Comparison of ENCODE assay signal across 9 mouse cellular contexts in genomic region chr6:13836967-13837570, GRCm38 (mm10). TPM values are rescaled to one million over a fixed set of nuclear protein-coding genes. Genes with fewer than 3 reads are reported as not detected.
DNase-seq lines count a peak whose midpoint lies in the region; ATAC-seq and TF ChIP-seq lines count a peak whose summit lies in the region.
"Had no signal": no experiment of that assay in that cellular context is flagged by ENCODE, and none has a peak within 500 bp of the region (broad histone marks: within the 10 kb centered on the region; RNA-seq: fewer than 3 reads in every experiment).

No protein-coding gene starts in this region.

- peak overlapping the region; percentile 80 for H3K4me2 ChIP-seq in forebrain, embryonic 15.5 days (replicated peaks)
- H3K4me2 ChIP-seq in midbrain, embryonic 15.5 days: peak overlapping the region; percentile 69

- peak overlapping the region; percentile 95 for H3K27ac ChIP-seq in layer of hippocampus, adult 2 months
- peak overlapping the region; percentile 100 for H3K27ac ChIP-seq in forebrain, embryonic 15.5 days (replicated peaks)
- H3K27ac ChIP-seq in midbrain, embryonic 15.5 days: peak overlapping the region; percentile 99

- H3K9ac ChIP-seq in forebrain, embryonic 15.5 days (replicated peaks): peak overlapping the region; percentile 98
- H3K9ac ChIP-seq in midbrain, embryonic 15.5 days: peak overlapping the region; percentile 92

- H3K27me3 ChIP-seq in forebrain, embryonic 15.5 days: no peaks in the 10 kb centered on the region
- H3K27me3 ChIP-seq in midbrain, embryonic 15.5 days (replicated peaks): no peaks in the 10 kb centered on the region

- TF ChIP-seq CTCF in layer of hippocampus, adult 2 months (conservative IDR thresholded peaks at IDR 0.05): no peak

- peak overlapping the region; percentile 88 for H3K4me3 ChIP-seq in layer of hippocampus, adult 2 months
- peak overlapping the region; percentile 86 for H3K4me3 ChIP-seq in forebrain, embryonic 15.5 days
- peak overlapping the region; percentile 55 for H3K4me3 ChIP-seq in midbrain, embryonic 15.5 days

- H3K36me3 ChIP-seq in forebrain, embryonic 15.5 days: no peaks in the 10 kb centered on the region
- H3K36me3 ChIP-seq in midbrain, embryonic 15.5 days (replicated peaks): no peaks in the 10 kb centered on the region

- WGBS in forebrain, embryonic 15.5 days: 67% methylated on average over 3 of the region's 3 CpGs
- WGBS in midbrain, embryonic 15.5 days: 51% methylated on average over 3 of the region's 3 CpGs

- peaks cover 30% of the 10 kb centered on the region for H3K4me1 ChIP-seq in forebrain, embryonic 15.5 days
- H3K4me1 ChIP-seq in midbrain, embryonic 15.5 days: peaks cover 25% of the 10 kb centered on the region

- ATAC-seq in forebrain, embryonic 15.5 days (replicated peaks): no peak
- no peak for ATAC-seq in midbrain, embryonic 15.5 days (replicated peaks)

- H3K9me3 ChIP-seq in forebrain, embryonic 15.5 days: no peaks in the 10 kb centered on the region
- H3K9me3 ChIP-seq in midbrain, embryonic 15.5 days: no peaks in the 10 kb centered on the region

- no peak for DNase-seq in layer of hippocampus, adult 2 months (ENCODE audit: low spot score in 2 of 2)
- no peak for DNase-seq in layer of hippocampus, adult 9-10 months (ENCODE audit: low spot score)
- DNase-seq in cerebellum, postnatal 10 days: peak; percentile 40 to 60
- no peak for DNase-seq in lung, adult 18-20 months
- DNase-seq in embryo, embryonic 10.5 days (ENCODE audit: low spot score): no peak
- no peak for DNase-seq in gastrocnemius, adult 18-20 months (ENCODE audit: low spot score)

RNA-seq across cellular contexts. Expression of gene Gpr85, which starts 2.7 kb away (rescaled TPM):
- total RNA-seq in layer of hippocampus, adult 2 months (2021): 10 to 100 TPM; 40.1 to 43.1 TPM
- polyA plus RNA-seq in forebrain, embryonic 15.5 days (2015; fragmentation: Nextera tagmentation; extraction: Ambion mirVana): 123 and 138 TPM in 2 replicates
- polyA plus RNA-seq in midbrain, embryonic 15.5 days (2015; fragmentation: Nextera tagmentation; extraction: Ambion mirVana): 115 and 116 TPM in 2 replicates
- total RNA-seq in gastrocnemius, adult 18-20 months (2021): under 1 TPM in 1 of 2 experiments, not detected in 1; 0.17 TPM
- total RNA-seq: neutrophil, adult 5-6 weeks had no signal

RNA-seq across cellular contexts. Expression of gene 2610001J05Rik, which starts 34.2 kb away (rescaled TPM):
- 10 to 100 TPM; 37.0 to 40.3 TPM for total RNA-seq in layer of hippocampus, adult 2 months (2021)
- polyA plus RNA-seq in forebrain, embryonic 15.5 days (2015; fragmentation: Nextera tagmentation; extraction: Ambion mirVana): 96.6 and 97.6 TPM in 2 replicates
- polyA plus RNA-seq in midbrain, embryonic 15.5 days (2015; fragmentation: Nextera tagmentation; extraction: Ambion mirVana): 82.9 and 92.0 TPM in 2 replicates
- total RNA-seq in gastrocnemius, adult 18-20 months (2021): 10 to 100 TPM; 30.2 to 31.8 TPM

Comparison
In these comparisons a context has a peak if more than half of its experiments do, and no peak if none do; other contexts are left out.
1. DNase-seq: peak in cerebellum, postnatal 10 days (2 of 2); none in layer of hippocampus, adult 2 months (0 of 2), layer of hippocampus, adult 9-10 months (single experiment), lung, adult 18-20 months (0 of 2), embryo, embryonic 10.5 days (single experiment) and gastrocnemius, adult 18-20 months (single experiment).
2. RNA of gene Gpr85, which starts 2.7 kb away (total RNA-seq): 40.1 to 43.1 TPM in layer of hippocampus, adult 2 months; 0.17 TPM in gastrocnemius, adult 18-20 months; every median in the first group is over 10 times any median in the second.
3. Peak in every context shown above with its lines, with median percentiles within 50 percentile points of each other: H3K27ac ChIP-seq and H3K4me3 ChIP-seq.